Mouse (Mus musculus) hindbrain, embryonic 10.5 days (tissue): ENCODE data around the gene Tcte3. TPM values are rescaled to one million over a fixed set of nuclear protein-coding genes. Genes with fewer than 3 reads are reported as not detected.
"Not testable (repeated sequence)": the region's sequence is repeated elsewhere in the genome, so short reads cannot be mapped to it uniquely, and the experiment has no call there.

Source experiments
- DNase-seq: peaks from one replicate; pipeline ENCODE4 v3.0.0-alpha.2; 2017; ENCODE audit warnings: low spot score
- H3K27ac ChIP-seq: fragments of 300-500 bp; sonication (generic); 2 replicates; pipeline ENCODE4 v1.5.1; 2016; ENCODE audit warnings: mild to moderate bottlenecking, moderate library complexity
- H3K27me3 ChIP-seq: fragments of 300-500 bp; sonication (generic); 2 replicates; pipeline ENCODE4 v1.6.1; 2016; ENCODE audit warnings: mild to moderate bottlenecking; ENCODE audit not compliant: poor library complexity, insufficient read depth, severe bottlenecking
- H3K36me3 ChIP-seq: fragments of 300-500 bp; sonication (generic); 2 replicates; pipeline ENCODE4 v1.6.1; 2016; ENCODE audit warnings: mild to moderate bottlenecking, moderate library complexity
- H3K4me1 ChIP-seq: fragments of 300-500 bp; sonication (generic); replicated peaks from 2 replicates; pipeline ENCODE4 v1.6.1; 2016; ENCODE audit warnings: mild to moderate bottlenecking
- H3K4me3 ChIP-seq: fragments of 300-500 bp; sonication (generic); 2 replicates; pipeline ENCODE4 v1.5.1; 2016; ENCODE audit warnings: mild to moderate bottlenecking, moderate library complexity
- H3K9me3 ChIP-seq: fragments of 300-500 bp; sonication (generic); 2 replicates; pipeline ENCODE4 v1.6.1; 2016; ENCODE audit warnings: mild to moderate bottlenecking, moderate library complexity
- WGBS: fragments of 180-500 bp; shearing (Covaris S2); methylation state at CpG from one replicate; pipeline ENCODE4 v1.1.7; 2016; 5-methylcytosine and 5-hydroxymethylcytosine counted together
- polyA plus RNA-seq: library from polyadenylated mRNA; unstranded; fragments of >200 nt; fragmentation: Nextera tagmentation; extraction: Ambion mirVana; gene quantifications from 2 replicates; pipeline ENCODE4 v1.2.1, GENCODE M21; 2016

Gene Tcte3
- 0.72 TPM in 1 of 2 replicates, not detected in the other for polyA plus RNA-seq

GRCm38 (mm10) chr17:15041175-15041729, at the start of gene Tcte3, which contains the start of the genes Ermard and Gm3448:
TSS of gene Tcte3 (minus strand) at chr17:15041488.
TSS of gene Ermard (plus strand) at chr17:15041208.
TSS of gene Gm3448 (minus strand) at chr17:15041537.
- 0 out of 2 replicates have a peak within 1 kb of the TSS, but pooled peaks have one; percentile 36 for H3K4me3 ChIP-seq
- WGBS = 0% methylated on average over 23 of the region's 56 CpGs

GRCm38 (mm10) chr17:15088591-15089001, 47.3 kb upstream of the Tcte3 start:
- H3K4me3 ChIP-seq = no peak overlapping the region
- no peaks in the 10 kb centered on the region for H3K36me3 ChIP-seq
- peaks cover 30% of the 10 kb centered on the region for H3K4me1 ChIP-seq
- WGBS = 26% methylated on average over 8 of the region's 8 CpGs
- H3K27ac ChIP-seq = peak overlapping the region; percentile 68
- no peaks in the 10 kb centered on the region for H3K9me3 ChIP-seq
- DNase-seq = peak; percentile 44
- H3K27me3 ChIP-seq = peaks cover 22% of the 10 kb centered on the region

More at GRCm38 (mm10) chr17:15041175-15041729, at the start of gene Tcte3, which contains the start of the genes Ermard and Gm3448:
- not testable (repeated sequence) for H3K36me3 ChIP-seq, H3K27ac ChIP-seq, DNase-seq, H3K4me1 ChIP-seq, H3K9me3 ChIP-seq, H3K27me3 ChIP-seq

GRCm38 (mm10) chr17:15088166-15088565, 46.9 kb upstream of the Tcte3 start:
- no peak for DNase-seq
- 32% methylated on average over 2 of the region's 2 CpGs for WGBS
- Histone ChIP-seq H3K27me3 (peaks cover 27% of the 10 kb centered on the region), H3K4me3 (no peak overlapping the region), H3K36me3 (no peaks in the 10 kb centered on the region), H3K4me1 (peaks cover 27% of the 10 kb centered on the region), H3K9me3 (no peaks in the 10 kb centered on the region), H3K27ac (peak overlapping the region; percentile 68)

GRCm38 (mm10) chr17:15085006-15085405, 43.7 kb upstream of the Tcte3 start:
- H3K9me3 ChIP-seq = no peaks in the 10 kb centered on the region
- H3K4me3 ChIP-seq = no peak overlapping the region
- H3K27me3 ChIP-seq = peaks cover 35% of the 10 kb centered on the region
- WGBS = 65% methylated on average over 2 of the region's 2 CpGs
- no peak for DNase-seq
- no peaks in the 10 kb centered on the region for H3K36me3 ChIP-seq
- H3K27ac ChIP-seq = no peak overlapping the region
- H3K4me1 ChIP-seq = peaks cover 35% of the 10 kb centered on the region

GRCm38 (mm10) chr17:15084226-15084848, 43.0 kb upstream of the Tcte3 start:
- Histone ChIP-seq H3K9me3 (no peaks in the 10 kb centered on the region), H3K4me3 (no peak overlapping the region), H3K4me1 (peaks cover 31% of the 10 kb centered on the region), H3K27me3 (peaks cover 39% of the 10 kb centered on the region), H3K36me3 (no peaks in the 10 kb centered on the region), H3K27ac (no peak overlapping the region)
- WGBS = 75% methylated on average over 13 of the region's 13 CpGs
- no peak for DNase-seq

- no peak for DNase-seq
- peaks cover 21% of the 10 kb centered on the region for H3K4me1 ChIP-seq
- no peak overlapping the region for H3K4me3 ChIP-seq
- peaks cover 33% of the 10 kb centered on the region for H3K27me3 ChIP-seq
- no peaks in the 10 kb centered on the region for H3K9me3 ChIP-seq
- H3K27ac ChIP-seq = no peak overlapping the region
- WGBS = 69% methylated on average over 2 of the region's 2 CpGs
- no peaks in the 10 kb centered on the region for H3K36me3 ChIP-seq
Measured at GRCm38 (mm10) chr17:15077536-15077935, 36.2 kb upstream of the Tcte3 start.

- H3K9me3 ChIP-seq = no peaks in the 10 kb centered on the region
- no peak overlapping the region for H3K4me3 ChIP-seq
- no peaks in the 10 kb centered on the region for H3K36me3 ChIP-seq
- no peak for DNase-seq
- H3K27me3 ChIP-seq = peaks cover 30% of the 10 kb centered on the region
- WGBS = 84% methylated on average over 8 of the region's 8 CpGs
- H3K27ac ChIP-seq = no peak overlapping the region; the same call in 1 of the 2 replicates
- peaks cover 13% of the 10 kb centered on the region for H3K4me1 ChIP-seq
Measured at GRCm38 (mm10) chr17:15075033-15075432, 33.7 kb upstream of the Tcte3 start.

- no peak for DNase-seq
- H3K27ac ChIP-seq = no peak overlapping the region
- H3K9me3 ChIP-seq = no peaks in the 10 kb centered on the region
- WGBS = 82% methylated on average over 2 of the region's 2 CpGs
- peaks cover 19% of the 10 kb centered on the region for H3K4me1 ChIP-seq
- H3K36me3 ChIP-seq = no peaks in the 10 kb centered on the region
- no peak overlapping the region for H3K4me3 ChIP-seq
- peaks cover 18% of the 10 kb centered on the region for H3K27me3 ChIP-seq
Measured at GRCm38 (mm10) chr17:15072211-15072610, 30.9 kb upstream of the Tcte3 start.

- Histone ChIP-seq H3K27ac (no peak overlapping the region), H3K36me3 (no peaks in the 10 kb centered on the region), H3K4me1 (peaks cover 27% of the 10 kb centered on the region), H3K4me3 (no peak overlapping the region), H3K27me3 (peaks cover 6% of the 10 kb centered on the region; the same call in 1 of the 2 replicates), H3K9me3 (no peaks in the 10 kb centered on the region)
- 81% methylated on average over 2 of the region's 2 CpGs for WGBS
- no peak for DNase-seq
Measured at GRCm38 (mm10) chr17:15069124-15069523, 27.8 kb upstream of the Tcte3 start.

GRCm38 (mm10) chr17:15068040-15068792, 26.9 kb upstream of the Tcte3 start:
- no peak for DNase-seq
- Histone ChIP-seq H3K4me3 (no peak overlapping the region), H3K4me1 (peaks cover 27% of the 10 kb centered on the region), H3K9me3 (no peaks in the 10 kb centered on the region), H3K36me3 (peaks cover 8% of the 10 kb centered on the region; the same call in 1 of the 2 replicates), H3K27me3 (peaks cover 6% of the 10 kb centered on the region; the same call in 1 of the 2 replicates), H3K27ac (no peak overlapping the region)
- 78% methylated on average over 8 of the region's 8 CpGs for WGBS

GRCm38 (mm10) chr17:15066911-15067310, 25.6 kb upstream of the Tcte3 start:
- WGBS = 73% methylated on average over 1 of the region's 1 CpGs
- DNase-seq = no peak
- peaks cover 27% of the 10 kb centered on the region for H3K4me1 ChIP-seq
- H3K36me3 ChIP-seq = peaks cover 21% of the 10 kb centered on the region
- H3K27me3 ChIP-seq = peaks cover 6% of the 10 kb centered on the region; the same call in 1 of the 2 replicates
- peak overlapping the region; percentile 35; the same call in 1 of the 2 replicates for H3K27ac ChIP-seq
- H3K4me3 ChIP-seq = no peak overlapping the region
- H3K9me3 ChIP-seq = no peaks in the 10 kb centered on the region

GRCm38 (mm10) chr17:15066066-15066465, 24.8 kb upstream of the Tcte3 start:
- Histone ChIP-seq H3K27ac (peak overlapping the region; percentile 80), H3K4me3 (peak overlapping the region; percentile 24; the same call in 1 of the 2 replicates), H3K4me1 (peaks cover 27% of the 10 kb centered on the region), H3K27me3 (peaks cover 6% of the 10 kb centered on the region; the same call in 1 of the 2 replicates), H3K36me3 (peaks cover 29% of the 10 kb centered on the region), H3K9me3 (no peaks in the 10 kb centered on the region)
- 49% methylated on average over 6 of the region's 6 CpGs for WGBS
- DNase-seq = no peak
